Mouse (Mus musculus) lung, postnatal 0 days (tissue): ENCODE measurements around the gene Zfp292.

Source experiments
- CTCF ChIP-seq: IDR thresholded peaks from 2 replicates; pipeline ENCODE4 v1.5.1; 2016; ENCODE audit warnings: antibody characterized with exemption, mild to moderate bottlenecking
- EP300 ChIP-seq: IDR thresholded peaks from 2 replicates; pipeline ENCODE4 v1.6.1; 2016; ENCODE audit warnings: antibody characterized with exemption, mild to moderate bottlenecking, control low read depth

DNA sequence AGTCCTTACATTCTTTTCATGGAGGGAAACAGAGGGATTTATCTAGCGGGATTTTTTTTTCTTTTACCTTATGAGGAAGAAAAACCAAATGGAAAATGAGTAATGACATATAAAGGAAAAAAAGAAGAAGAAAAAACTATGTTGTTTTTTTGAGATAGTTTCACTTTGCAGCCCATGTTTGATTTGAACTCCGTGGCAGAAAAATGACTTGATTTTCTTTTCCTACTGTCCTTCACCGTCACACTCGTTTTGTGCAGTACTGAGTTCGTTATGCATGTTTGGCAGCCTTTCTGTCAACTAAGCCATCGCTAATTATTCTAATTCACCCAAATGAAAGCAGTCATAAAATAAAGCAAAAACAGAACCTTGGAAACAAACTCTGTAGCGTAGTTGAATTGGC, 4.5 kb upstream of the Zfp292 start:
- TF ChIP-seq CTCF (no peak), EP300 (no peak)
